In genomic region chr7:127211014-127211745, GRCm38 (mm10) we compare ENCODE assay signal across 14 mouse cellular contexts. TPM values are rescaled to one million over a fixed set of nuclear protein-coding genes. Genes with fewer than 3 reads are reported as not detected.
DNase-seq lines count a peak whose midpoint lies in the region; ATAC-seq and TF ChIP-seq lines count a peak whose summit lies in the region.
"Had no signal": no experiment of that assay in that cellular context is flagged by ENCODE, and none has a peak within 500 bp of the region (broad histone marks: within the 10 kb centered on the region; RNA-seq: fewer than 3 reads in every experiment).

No protein-coding gene starts in this region.

- H3K9me3 ChIP-seq in liver, embryonic 13.5 days (replicated peaks) = no peaks in the 10 kb centered on the region
- H3K9me3 ChIP-seq in liver, postnatal 0 days (ENCODE audit: low read length) = no peaks in the 10 kb centered on the region
- no peaks in the 10 kb centered on the region for H3K9me3 ChIP-seq in E14TG2a.4 (ENCODE audit: low read length)
- H3K9me3 ChIP-seq: limb, embryonic 13.5 days had no signal

- no peaks in the 10 kb centered on the region for H3K27me3 ChIP-seq in liver, embryonic 13.5 days
- no peaks in the 10 kb centered on the region for H3K27me3 ChIP-seq in liver, postnatal 0 days (ENCODE audit: insufficient read depth, low read length)
- H3K27me3 ChIP-seq in E14TG2a.4 (ENCODE audit: insufficient read depth, low read length) = no peaks in the 10 kb centered on the region

- no peak for TF ChIP-seq EP300 in liver, postnatal 0 days (IDR thresholded peaks at IDR 0.05; ENCODE audit: low read depth)

- peak; percentile 78 for DNase-seq in gastrocnemius, adult 18-20 months (ENCODE audit: low spot score)
- DNase-seq in gastrocnemius, postnatal 10 days = no peak
- no peak for DNase-seq in liver, embryonic 13.5 days
- no peak for DNase-seq in liver, postnatal 0 days
- peak; percentile 66 for DNase-seq in gastrocnemius, postnatal 14 days
- no peak for DNase-seq in left cerebral cortex, adult 8-10 months (ENCODE audit: low spot score in 2 of 2)
- no peak for DNase-seq in urinary bladder, postnatal 4 days (ENCODE audit: low spot score in 2 of 2)
- DNase-seq: adrenal gland, adult 8-10 months; kidney, postnatal 10 days had no signal

- no peak for TF ChIP-seq CTCF in liver, postnatal 0 days (IDR thresholded peaks at IDR 0.05; ENCODE audit: low read depth)
- TF ChIP-seq CTCF in E14TG2a.4 (conservative IDR thresholded peaks at IDR 0.05; ENCODE audit: low read length) = no peak

- intact Hi-C loops in gastrocnemius, postnatal 14 days (cut with DNase I; ENCODE audit: low total_unique reads) = no loop called here

- no peak overlapping the region for H3K9ac ChIP-seq in liver, embryonic 13.5 days
- no peak overlapping the region for H3K9ac ChIP-seq in liver, postnatal 0 days (replicated peaks)
- H3K9ac ChIP-seq: limb, embryonic 13.5 days had no signal

- peak overlapping the region; percentile 22; the same call in 1 of the 2 replicates for H3K27ac ChIP-seq in liver, embryonic 13.5 days
- H3K27ac ChIP-seq in liver, postnatal 0 days (ENCODE audit: low read depth) = no peak overlapping the region
- H3K27ac ChIP-seq: hindbrain, postnatal 0 days; limb, embryonic 13.5 days had no signal

- H3K4me3 ChIP-seq in liver, embryonic 13.5 days (replicated peaks) = no peak overlapping the region
- H3K4me3 ChIP-seq in liver, postnatal 0 days (ENCODE audit: low read depth, low read length) = no peak overlapping the region
- peak overlapping the region; percentile 79; the same call in 1 of the 2 replicates for H3K4me3 ChIP-seq in E14TG2a.4 (replicated peaks; ENCODE audit: low read length)

- no peak overlapping the region for H3K4me2 ChIP-seq in liver, embryonic 13.5 days
- H3K4me2 ChIP-seq in liver, postnatal 0 days (ENCODE audit: low read depth, low read length) = no peak overlapping the region
- H3K4me2 ChIP-seq: limb, embryonic 13.5 days; midbrain, embryonic 11.5 days had no signal

- WGBS in liver, embryonic 13.5 days (ENCODE audit: insufficient replicate concordance) = 76% methylated on average over 5 of the region's 5 CpGs
- 60% methylated on average over 5 of the region's 5 CpGs for WGBS in liver, postnatal 0 days (ENCODE audit: insufficient replicate concordance)

- H3K36me3 ChIP-seq in liver, embryonic 13.5 days = 0 out of 2 replicates have a peak, but pooled peaks cover 2% of the 10 kb centered on the region
- peaks cover 9% of the 10 kb centered on the region; the same call in 1 of the 2 replicates for H3K36me3 ChIP-seq in liver, postnatal 0 days (replicated peaks; ENCODE audit: insufficient read depth, low read length)
- H3K36me3 ChIP-seq in E14TG2a.4 (ENCODE audit: insufficient read depth, low read length) = peaks cover 33% of the 10 kb centered on the region
- H3K36me3 ChIP-seq: limb, embryonic 13.5 days had no signal

- ATAC-seq in liver, embryonic 13.5 days (ENCODE audit: low read depth) = no peak
- no peak for ATAC-seq in liver, postnatal 0 days
- ATAC-seq: hindbrain, postnatal 0 days; lung, postnatal 0 days had no signal

- peaks cover 66% of the 10 kb centered on the region for H3K4me1 ChIP-seq in liver, embryonic 13.5 days (replicated peaks)
- peaks cover 36% of the 10 kb centered on the region for H3K4me1 ChIP-seq in liver, postnatal 0 days (ENCODE audit: insufficient read depth)
- peaks cover 81% of the 10 kb centered on the region for H3K4me1 ChIP-seq in E14TG2a.4 (replicated peaks; ENCODE audit: low read depth, low read length)

RNA-seq across cellular contexts. Expression of gene Mylpf, which starts 2.5 kb away (rescaled TPM):
- over 10,000 TPM; 24,635 to 28,732 TPM for total RNA-seq in gastrocnemius, adult 18-20 months (2021)
- over 10,000 TPM; 46,059 to 51,168 TPM for total RNA-seq in gastrocnemius, postnatal 10 days (2021)
- 42.7 and 46.8 TPM in 2 replicates for polyA plus RNA-seq in liver, embryonic 13.5 days (2015; fragmentation: Nextera tagmentation; extraction: Ambion mirVana)
- polyA plus RNA-seq in liver, postnatal 0 days (2015; fragmentation: Nextera tagmentation; extraction: Ambion mirVana) = 19.7 and 94.3 TPM in 2 replicates
- over 10,000 TPM; 57,620 to 58,231 TPM for total RNA-seq in gastrocnemius, postnatal 14 days (2021)
- 10 to 100 TPM in 2 of 4 experiments, 1 to 10 TPM in 2; 1.9 to 21.6 (median 9.2) TPM for total RNA-seq in left cerebral cortex, adult 8-10 months (2022)
- total RNA-seq: hindbrain, postnatal 0 days had no signal

RNA-seq across cellular contexts. Expression of gene Tbc1d10b, which starts 2.9 kb away (rescaled TPM):
- 10 to 100 TPM; 26.4 to 29.5 TPM for total RNA-seq in gastrocnemius, adult 18-20 months (2021)
- 10 to 100 TPM; 38.6 to 45.1 TPM for total RNA-seq in gastrocnemius, postnatal 10 days (2021)
- 15.8 and 15.9 TPM in 2 replicates for polyA plus RNA-seq in liver, embryonic 13.5 days (2015; fragmentation: Nextera tagmentation; extraction: Ambion mirVana)
- 8.3 and 8.6 TPM in 2 replicates for polyA plus RNA-seq in liver, postnatal 0 days (2015; fragmentation: Nextera tagmentation; extraction: Ambion mirVana)
- total RNA-seq in gastrocnemius, postnatal 14 days (2021) = 10 to 100 TPM; 32.1 to 32.9 TPM
- total RNA-seq in left cerebral cortex, adult 8-10 months (2022) = 100 to 1,000 TPM in 2 of 4 experiments, 10 to 100 TPM in 2; 89.4 to 105 (median 96.9) TPM

RNA-seq across cellular contexts. Expression of gene Cd2bp2, which starts 15.3 kb away (rescaled TPM):
- total RNA-seq in gastrocnemius, adult 18-20 months (2021) = 10 to 100 TPM; 25.1 to 26.8 TPM
- total RNA-seq in gastrocnemius, postnatal 10 days (2021) = 10 to 100 TPM; 36.7 to 41.1 TPM
- polyA plus RNA-seq in liver, embryonic 13.5 days (2015; fragmentation: Nextera tagmentation; extraction: Ambion mirVana) = 27.1 and 32.1 TPM in 2 replicates
- 11.5 and 14.0 TPM in 2 replicates for polyA plus RNA-seq in liver, postnatal 0 days (2015; fragmentation: Nextera tagmentation; extraction: Ambion mirVana)
- total RNA-seq in gastrocnemius, postnatal 14 days (2021) = 10 to 100 TPM; 30.0 to 32.0 TPM
- 100 to 1,000 TPM in 2 of 4 experiments, 10 to 100 TPM in 2; 89.7 to 111 (median 98.2) TPM for total RNA-seq in left cerebral cortex, adult 8-10 months (2022)

RNA-seq across cellular contexts. Expression of gene Zfp553, which starts 21.7 kb away (rescaled TPM):
- total RNA-seq in gastrocnemius, adult 18-20 months (2021) = 1 to 10 TPM; 4.2 to 4.6 TPM
- total RNA-seq in gastrocnemius, postnatal 10 days (2021) = 1 to 10 TPM; 5.5 to 7.3 TPM
- polyA plus RNA-seq in liver, embryonic 13.5 days (2015; fragmentation: Nextera tagmentation; extraction: Ambion mirVana) = 8.3 and 9.0 TPM in 2 replicates
- 4.0 and 5.3 TPM in 2 replicates for polyA plus RNA-seq in liver, postnatal 0 days (2015; fragmentation: Nextera tagmentation; extraction: Ambion mirVana)
- 1 to 10 TPM; 4.2 to 5.4 TPM for total RNA-seq in gastrocnemius, postnatal 14 days (2021)
- 10 to 100 TPM; 18.2 to 21.2 (median 21.0) TPM for total RNA-seq in left cerebral cortex, adult 8-10 months (2022)

RNA-seq across cellular contexts. Expression of gene Sept1, which starts 21.8 kb away (rescaled TPM):
- 1 to 10 TPM; 1.0 to 1.3 TPM for total RNA-seq in gastrocnemius, adult 18-20 months (2021)
- 1 to 10 TPM; 6.9 to 7.5 TPM for total RNA-seq in gastrocnemius, postnatal 10 days (2021)
- 9.7 and 9.8 TPM in 2 replicates for polyA plus RNA-seq in liver, embryonic 13.5 days (2015; fragmentation: Nextera tagmentation; extraction: Ambion mirVana)
- 16.7 and 17.3 TPM in 2 replicates for polyA plus RNA-seq in liver, postnatal 0 days (2015; fragmentation: Nextera tagmentation; extraction: Ambion mirVana)
- 1 to 10 TPM; 4.2 to 5.0 TPM for total RNA-seq in gastrocnemius, postnatal 14 days (2021)
- total RNA-seq in left cerebral cortex, adult 8-10 months (2022) = 1 to 10 TPM; 3.1 to 7.1 (median 5.4) TPM

Comparison
In these comparisons a context has a peak if more than half of its experiments do, and no peak if none do; other contexts are left out.
1. DNase-seq: peak in gastrocnemius, adult 18-20 months (single experiment) and gastrocnemius, postnatal 14 days (single experiment); none in gastrocnemius, postnatal 10 days (single experiment), liver, embryonic 13.5 days (single experiment), liver, postnatal 0 days (single experiment), left cerebral cortex, adult 8-10 months (0 of 2) and urinary bladder, postnatal 4 days (0 of 2).
2. RNA of gene Mylpf, which starts 2.5 kb away (total RNA-seq): 57,620 to 58,231 TPM in gastrocnemius, postnatal 14 days, 46,059 to 51,168 TPM in gastrocnemius, postnatal 10 days and 24,635 to 28,732 TPM in gastrocnemius, adult 18-20 months; 1.9 to 21.6 TPM in left cerebral cortex, adult 8-10 months; every median in the first group is over 1,000 times any median in the second.